Mouse (Mus musculus): ENCODE measurements at regions not wholly inside any gene's neighbourhood (a gene's known extent, or its start where the extent isn't known, plus 50 kb on each side); places are given as distances from the start of the nearest gene placed in this dataset.

DNA sequence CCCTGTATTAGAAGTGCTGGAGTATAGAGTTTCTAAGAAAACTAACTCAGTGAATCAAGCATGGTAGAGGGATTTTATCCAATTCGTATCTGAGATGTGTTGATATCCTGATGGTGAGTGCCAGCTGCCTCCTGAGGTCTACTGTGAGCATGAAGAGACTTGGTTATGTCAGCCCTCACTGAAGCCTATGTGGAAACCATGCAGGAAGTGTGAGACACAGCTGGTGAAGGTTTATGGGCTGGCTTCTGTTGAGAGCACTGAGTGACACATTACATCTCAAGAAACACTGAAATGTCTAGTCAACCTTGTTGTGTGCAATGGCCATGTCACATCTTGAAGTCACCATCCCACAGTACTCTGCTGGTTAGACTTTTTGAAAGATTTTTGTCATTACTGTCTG, 104.6 kb downstream of the Psmg1 start:
- DNase-seq = no peak

DNA sequence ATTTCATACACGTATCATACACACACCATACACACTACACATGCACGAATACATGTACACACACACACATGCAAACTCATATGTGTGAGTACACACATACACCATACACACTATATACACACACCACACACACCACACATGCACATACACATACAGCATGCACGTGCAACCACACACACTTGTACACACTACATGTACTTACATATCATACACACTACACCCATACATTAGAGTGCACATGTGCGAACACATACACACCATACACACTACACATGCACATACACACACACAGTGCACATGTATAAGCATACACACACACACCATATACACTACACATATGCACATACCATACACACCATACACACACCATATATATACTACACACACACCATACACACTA, 117.5 kb downstream of the Psmg1 start:
- no peak for DNase-seq

DNA sequence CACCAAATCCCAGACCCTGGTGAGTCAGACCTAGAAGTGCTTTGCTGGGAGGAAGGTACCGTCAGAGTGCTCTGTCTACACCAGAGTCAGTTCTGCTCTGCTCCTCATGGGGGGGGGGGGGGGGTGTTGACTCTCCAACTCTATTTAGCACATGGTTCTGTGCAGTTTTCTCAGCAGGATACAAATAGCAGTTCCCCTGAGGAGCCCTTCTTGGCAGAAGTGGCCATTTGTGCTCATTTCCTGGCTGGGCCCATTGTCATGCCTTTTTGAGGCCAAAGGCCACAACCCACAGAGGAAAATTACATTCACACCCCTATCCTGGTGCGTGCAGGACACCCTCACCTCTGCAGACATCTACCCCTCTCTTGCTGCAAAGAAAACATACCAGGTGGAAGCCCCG, 118.3 kb downstream of the Psmg1 start:
- DNase-seq = no peak

DNA sequence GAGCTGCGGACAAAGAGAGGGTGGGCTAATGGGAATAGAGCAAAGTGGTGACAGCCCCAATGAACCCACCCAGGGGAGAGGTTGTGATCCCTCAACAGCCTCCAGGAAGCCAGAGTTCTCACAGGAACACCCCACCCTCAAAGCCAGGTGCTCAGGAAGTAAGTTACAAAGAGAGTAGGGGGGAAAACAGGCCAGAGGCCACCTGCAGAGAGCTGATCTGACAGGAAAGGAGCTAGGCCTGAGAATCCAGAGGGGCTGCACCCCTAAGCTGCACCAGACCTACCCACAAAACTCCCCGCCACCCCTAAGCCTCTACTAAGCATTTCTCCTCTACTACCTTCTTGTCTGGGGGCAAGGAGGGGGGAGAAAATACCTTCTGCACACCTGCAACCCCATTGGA, 120.5 kb downstream of the Psmg1 start:
- no peak for DNase-seq

DNA sequence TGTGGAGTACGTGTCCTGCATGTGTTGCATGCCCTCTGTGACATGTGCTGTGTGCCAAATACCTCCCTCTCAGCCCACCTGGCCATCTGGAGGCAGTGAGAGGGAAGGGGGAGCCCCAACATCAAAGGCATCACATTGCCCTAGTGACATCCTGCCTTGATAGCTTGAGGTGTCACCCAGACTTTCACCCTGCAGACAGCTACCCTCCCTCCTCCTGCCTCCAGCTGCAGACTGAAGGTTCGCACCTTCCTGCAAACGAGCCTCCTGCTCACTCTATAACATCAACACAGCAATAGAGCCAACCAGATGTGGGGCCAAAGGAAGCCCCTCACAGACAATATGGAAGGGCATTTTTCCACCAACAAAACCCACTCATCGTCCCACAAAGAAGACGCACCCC, 121.3 kb downstream of the Psmg1 start:
- no peak for DNase-seq

DNA sequence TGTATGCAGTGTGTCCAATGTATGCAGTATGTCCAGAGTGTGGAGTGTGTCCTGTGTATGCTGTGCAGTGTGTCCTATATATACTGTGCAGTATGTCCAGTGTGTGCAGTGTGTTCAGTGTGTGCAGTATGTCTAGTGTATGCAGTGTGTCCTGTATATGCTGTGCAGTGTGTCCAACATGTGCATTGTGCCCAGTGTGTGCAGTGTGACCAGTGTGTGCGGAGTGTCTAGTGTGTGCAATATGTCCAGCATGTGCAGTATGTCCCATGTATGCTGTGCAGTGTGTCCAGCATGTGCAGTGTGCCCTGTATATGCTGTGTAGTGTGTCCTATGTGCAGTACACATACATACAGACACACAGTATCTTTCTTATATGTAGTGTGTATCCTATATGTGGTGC, 121.9 kb downstream of the Psmg1 start:
- no peak for DNase-seq

DNA sequence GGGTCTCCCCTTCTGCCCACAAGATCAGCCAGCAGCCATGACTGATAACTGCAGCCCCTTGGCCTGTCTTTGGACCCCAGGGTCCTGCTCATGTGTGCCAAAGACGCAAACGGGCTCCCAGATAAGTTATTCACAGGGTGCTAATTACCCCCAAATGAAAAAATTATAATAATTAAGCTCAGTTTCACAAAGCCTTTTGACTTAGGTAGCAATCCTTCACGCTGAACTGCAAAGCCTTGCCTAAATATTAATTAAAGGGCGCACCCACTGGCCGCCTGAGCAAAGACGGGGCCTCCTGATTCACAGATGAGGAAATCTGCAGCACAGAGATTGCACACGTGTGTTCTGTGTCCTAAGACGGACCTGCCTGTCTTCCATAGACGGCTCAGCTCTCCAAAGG, 123.2 kb downstream of the Psmg1 start:
- no peak for DNase-seq

DNA sequence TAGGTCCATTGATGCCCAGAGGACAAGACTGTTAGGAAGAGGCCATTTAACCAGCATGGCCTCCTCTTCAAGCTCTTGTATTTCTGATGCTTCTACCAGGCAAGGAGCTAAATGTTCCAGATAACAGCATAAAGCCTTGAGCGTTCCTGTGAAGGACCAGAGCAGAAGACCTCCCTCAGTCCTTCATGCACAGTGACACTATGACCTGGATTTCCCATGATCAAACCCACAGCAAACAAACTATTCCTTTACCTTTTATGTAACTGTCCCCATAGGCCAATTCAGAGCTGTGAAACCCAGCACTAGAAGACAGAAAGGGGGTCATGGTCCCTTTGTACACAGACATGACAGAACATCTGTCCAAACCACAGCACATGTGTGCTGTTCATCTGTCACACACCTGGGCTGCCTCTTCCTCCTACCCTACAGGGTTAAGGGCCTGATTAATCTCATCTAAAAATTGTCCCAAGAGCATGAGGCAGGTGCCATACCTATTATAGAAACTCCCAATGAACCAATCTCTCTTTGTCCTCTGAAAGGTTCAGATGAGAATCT, 123.8 kb downstream of the Psmg1 start:
- no peak for DNase-seq

DNA sequence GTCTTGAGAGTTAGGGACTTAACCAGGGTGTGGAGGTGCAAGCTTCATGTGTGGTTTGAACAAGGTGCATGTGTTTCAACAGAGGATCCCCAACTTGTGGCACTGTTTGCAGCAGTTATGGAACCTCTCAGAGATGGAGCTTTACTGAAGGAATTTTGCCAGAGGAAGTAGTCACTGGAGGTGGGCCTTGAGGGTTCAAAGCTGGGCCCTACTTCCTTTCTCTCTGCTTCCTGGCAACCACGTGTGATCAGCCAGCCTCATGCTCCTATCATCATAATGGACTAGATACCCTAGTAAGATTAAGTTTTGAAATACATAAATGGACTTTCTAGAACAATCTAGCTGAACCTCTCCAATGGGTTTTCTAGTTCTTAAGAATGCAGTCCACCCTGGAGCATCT, 125.2 kb downstream of the Psmg1 start:
- DNase-seq = no peak

DNA sequence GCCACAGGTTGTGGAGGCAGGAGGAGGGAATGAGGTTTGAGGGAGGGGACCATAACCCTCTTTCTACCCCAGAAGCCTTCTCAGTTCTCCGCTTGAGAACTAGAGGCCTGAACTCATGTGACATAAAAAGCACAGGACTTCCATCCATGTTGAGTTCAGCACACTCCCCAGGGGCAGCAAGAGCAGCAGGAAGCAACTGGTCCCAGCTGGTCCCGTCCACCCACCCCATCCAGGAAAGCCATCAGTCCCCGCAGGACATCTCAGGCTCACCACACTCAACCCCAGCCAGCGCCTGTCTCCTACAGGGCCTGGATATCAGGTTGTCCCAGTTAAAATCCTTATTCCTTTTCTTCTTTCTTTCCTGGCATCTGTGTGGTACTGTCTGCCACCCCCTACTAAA, 126.1 kb downstream of the Psmg1 start:
- no peak for DNase-seq

DNA sequence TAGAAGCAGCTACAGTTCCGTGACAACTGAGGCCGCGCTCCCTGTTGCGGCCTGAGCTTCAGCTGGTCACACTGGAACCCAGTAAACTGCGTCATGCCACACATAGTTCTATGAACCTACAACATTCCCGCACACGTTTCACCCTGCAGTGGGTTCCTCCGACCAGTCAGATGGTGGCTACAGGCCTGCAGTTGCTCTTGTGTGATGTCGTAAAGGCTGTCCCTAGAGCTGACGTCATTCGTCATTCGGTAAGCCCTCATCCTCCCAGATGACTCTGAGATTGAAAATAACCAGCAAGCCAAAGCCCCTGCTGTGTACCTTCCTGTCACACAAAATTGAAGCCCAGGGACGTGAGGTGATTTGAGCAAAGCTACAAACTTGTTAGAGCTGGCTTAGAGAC, 126.7 kb downstream of the Psmg1 start:
- no peak for DNase-seq

DNA sequence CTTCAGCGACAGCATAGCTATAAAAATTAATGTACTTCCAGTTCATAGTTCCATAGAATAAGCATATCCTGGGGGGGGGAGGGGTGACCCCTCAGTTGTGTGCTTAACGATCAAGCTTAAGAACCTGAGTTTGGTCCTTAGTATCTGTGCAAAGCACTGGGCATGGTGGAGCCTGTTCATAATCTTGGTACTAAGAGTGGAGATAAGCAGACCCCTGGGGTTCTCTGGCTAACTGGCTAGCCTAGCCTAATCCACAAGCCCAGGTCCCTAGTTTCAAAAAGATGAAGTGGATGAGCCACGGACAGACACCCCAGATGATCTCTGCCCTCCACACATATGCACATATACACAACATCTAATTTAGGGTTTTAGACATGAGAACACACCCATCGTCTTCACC, 127.2 kb downstream of the Psmg1 start:
- DNase-seq = no peak

DNA sequence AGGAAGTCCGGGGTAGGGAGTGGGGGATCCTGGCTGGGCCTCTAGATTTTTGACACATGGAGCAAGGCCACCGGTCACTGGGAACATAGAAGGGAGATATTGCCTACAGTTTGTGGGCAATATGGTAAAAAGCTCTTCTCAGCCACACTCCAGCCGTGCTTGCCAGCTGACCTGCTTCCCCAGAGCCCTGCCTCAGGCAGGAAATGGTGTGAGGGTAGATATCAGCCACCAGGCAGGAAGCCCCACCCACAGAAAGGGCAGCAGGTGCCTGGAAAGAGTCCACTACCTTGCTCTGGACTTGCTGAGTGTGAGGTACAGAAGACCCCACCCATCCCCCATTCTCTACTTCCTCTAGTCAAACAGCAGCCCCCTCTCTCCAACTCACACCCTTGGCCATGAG, 128.1 kb downstream of the Psmg1 start:
- DNase-seq = peak; percentile 48

DNA sequence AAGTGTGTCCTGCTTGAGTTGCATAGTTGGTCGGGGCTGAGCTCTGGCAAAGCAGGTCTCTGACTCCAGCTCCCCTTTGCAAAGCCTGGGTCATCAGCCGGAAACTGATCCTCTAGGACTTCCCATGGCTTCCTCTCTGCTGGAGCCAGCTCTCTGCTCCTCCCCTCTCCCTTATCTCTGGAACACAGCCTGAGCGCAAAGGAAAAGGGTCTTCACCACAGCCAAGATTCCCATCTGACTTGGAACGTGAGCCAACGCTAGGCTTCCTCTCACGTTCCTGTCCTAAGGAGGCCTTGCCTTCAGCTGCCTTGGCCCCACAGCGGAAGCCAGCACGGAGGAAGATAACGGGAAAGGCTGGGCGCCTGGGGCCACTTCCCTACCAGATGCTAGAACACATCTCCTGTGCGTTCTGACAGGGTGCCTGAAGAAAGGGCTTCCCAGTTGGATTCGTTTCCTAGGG, 129.5 kb downstream of the Psmg1 start:
- DNase-seq = peak; percentile 48

DNA sequence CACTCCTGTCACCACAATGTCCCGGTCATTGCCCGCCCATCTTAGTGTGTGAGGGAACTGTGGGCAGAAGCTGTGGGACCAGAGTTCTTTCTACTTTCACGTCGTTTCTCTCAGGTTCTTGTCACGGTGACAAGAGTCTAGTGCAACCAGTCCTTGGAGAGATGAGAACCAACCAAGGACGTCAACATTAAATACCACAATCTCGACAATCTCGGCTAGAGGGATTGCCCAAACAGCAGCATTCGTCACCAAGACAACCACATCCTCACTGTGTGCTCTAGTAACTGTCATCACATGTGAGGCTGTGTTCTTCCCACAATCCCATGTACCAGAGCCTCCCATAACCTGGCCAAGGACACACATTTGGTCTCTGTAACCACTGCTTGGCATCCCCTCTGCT, 129.9 kb downstream of the Psmg1 start:
- DNase-seq = no peak

DNA sequence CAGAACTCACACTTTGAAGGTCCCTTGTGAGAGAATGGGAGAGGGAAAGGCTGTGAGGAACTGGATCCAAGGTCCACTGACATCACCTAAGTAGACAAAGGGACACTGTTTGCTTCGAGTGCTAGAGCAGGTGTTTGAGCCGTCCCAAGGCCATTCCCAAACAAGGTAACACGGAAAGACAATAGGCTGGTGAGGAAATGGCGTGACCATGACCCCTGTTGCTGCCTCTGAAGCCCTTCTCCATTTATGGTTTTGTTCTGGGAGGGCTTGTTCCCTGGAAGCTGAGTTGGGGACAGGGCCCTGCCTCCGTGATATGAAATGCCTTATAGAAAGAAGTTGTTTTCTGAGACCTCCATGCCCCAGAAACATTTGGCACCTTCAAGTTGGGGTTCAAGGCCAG, 130.6 kb downstream of the Psmg1 start:
- no peak for DNase-seq

DNA sequence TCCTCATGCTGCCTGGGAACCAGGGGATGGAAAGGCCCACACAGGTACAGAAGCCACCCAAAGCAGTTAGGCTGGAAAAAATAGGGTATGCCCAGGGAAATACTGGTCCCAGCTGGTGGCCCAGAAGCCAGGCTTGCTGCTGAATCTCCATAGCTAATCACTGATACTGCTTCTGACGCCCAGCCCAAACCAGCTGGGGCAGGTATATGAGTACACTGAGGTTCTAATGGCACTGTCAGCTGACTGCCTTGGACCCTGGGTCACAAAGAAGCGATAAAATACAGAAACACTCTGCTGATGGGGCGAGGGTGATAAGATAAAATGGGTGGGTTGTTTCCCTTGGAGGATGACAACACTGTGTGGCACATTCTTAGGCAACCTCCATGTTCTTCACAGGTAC, 133.4 kb downstream of the Psmg1 start:
- no peak for DNase-seq

DNA sequence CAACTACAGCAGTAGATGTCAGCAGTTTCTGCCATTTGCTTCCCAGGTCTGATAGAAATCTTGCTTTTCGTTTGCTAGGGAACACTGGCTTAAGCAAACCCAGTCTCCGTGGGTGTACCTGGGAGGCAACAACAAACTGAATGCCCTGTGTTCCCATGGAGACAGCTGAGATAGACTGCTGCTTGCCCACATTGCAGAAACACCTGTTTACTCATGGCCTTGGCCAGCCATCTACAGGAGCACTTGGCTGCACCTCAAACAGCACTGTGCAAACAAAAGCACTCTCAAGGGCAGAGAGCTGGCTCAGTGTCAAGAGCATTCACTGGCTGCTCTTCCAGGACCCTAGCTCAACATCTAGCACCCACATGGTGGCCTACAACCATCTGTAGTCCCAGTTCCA, 135.5 kb downstream of the Psmg1 start:
- no peak for DNase-seq

DNA sequence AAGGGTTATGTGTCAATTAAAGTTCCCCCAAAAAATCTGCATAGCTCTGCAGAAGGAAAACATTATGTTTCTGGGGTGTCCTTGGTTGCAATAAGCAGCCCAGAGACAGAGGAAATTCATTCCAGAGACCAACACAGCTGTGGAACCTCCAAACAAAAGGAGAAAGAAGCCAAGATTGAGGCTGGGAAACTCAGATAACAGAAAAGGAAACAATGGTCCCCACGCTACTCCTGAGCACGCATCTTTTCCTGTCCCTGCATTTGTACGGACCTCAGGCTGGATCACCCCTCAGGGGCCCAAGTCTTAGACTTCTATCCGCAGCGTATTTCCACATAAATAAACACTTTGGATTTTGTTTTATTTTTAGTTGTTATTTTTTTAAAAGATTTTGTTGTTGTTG, 138.9 kb downstream of the Psmg1 start:
- no peak for DNase-seq

DNA sequence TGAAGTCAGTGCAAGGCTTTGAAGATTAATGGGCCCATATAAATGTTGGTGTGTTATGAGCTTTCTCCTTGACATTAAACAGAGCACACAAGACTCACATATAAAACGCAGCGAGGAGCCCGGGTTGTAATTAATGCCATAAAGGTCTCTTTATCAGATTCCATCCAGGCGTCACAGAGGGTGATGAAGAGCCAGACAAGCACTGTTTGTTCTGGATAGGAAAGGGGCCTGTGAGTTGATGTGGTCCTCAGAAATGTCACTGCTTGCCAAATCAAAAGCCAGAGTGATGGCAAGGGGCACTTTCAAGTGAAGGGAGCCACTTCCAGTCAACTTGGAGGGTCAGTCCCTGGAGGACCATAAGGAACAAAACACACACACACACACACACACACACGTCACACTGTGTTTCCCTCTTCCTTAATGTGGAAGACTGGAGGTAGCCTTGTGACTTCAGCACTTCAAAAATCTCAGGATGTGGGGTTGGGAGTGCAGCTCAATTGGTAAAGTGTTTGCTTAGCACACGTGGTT, 142.1 kb downstream of the Psmg1 start:
- DNase-seq = no peak

DNA sequence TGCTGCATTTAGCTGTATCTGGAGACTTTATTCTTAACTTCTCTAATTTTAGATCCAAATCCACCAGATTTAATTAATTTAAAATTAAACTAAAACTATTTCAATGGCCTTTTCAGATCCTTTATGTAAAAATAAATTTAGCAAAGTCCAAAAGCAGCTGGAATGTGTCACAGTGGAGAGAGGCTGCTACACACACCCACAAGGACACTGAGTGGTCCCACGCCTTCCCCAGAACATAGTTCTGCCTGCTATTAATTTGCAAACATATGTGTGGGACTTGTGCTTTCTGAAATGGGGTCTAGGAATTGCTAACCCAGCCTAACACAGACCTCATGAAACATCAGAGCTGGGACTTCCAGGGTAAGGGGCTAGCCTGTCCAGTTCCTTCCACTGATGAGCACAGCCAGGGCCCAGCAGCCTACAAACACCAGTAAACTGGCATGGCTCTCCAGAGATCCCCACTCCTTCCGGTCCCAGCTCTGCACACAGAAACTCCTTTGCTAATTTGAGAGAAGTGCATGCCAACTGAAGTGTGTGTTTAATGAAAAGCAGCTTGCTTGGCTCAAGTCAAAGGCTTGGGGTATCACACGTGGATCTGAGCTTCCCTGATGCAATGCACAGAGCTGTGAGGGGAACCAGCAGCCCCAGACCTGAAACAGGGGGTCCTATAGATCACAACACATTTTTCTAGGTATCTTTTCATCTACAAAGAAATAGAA, 142.8 kb downstream of the Psmg1 start:
- no peak for DNase-seq

DNA sequence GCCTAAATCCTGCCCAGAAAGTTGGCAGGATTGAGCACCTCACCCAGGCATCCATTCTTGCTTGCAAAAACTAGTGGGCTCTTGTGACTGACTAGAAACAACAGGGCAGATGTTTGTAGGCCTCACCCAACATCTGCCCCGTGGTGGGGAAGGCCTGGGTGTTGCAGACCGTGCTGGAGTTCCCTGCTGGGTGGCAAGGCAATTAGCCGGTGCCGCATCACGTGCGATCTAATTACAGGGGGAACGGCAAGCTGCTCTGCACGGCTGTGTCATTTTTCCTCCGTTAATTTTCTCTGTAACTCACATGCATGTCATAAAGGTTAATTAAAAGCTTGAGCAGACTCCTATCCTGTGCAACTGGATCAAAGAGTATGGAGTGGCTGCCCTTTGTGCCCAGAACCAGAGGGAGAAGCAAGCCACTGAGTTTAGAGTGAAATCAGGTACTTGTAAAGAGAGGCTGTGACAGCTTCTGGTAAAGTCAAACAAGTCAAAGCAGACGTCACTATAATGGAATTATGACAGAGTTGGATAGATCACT, 143.5 kb downstream of the Ets2 start:
- no peak for DNase-seq

DNA sequence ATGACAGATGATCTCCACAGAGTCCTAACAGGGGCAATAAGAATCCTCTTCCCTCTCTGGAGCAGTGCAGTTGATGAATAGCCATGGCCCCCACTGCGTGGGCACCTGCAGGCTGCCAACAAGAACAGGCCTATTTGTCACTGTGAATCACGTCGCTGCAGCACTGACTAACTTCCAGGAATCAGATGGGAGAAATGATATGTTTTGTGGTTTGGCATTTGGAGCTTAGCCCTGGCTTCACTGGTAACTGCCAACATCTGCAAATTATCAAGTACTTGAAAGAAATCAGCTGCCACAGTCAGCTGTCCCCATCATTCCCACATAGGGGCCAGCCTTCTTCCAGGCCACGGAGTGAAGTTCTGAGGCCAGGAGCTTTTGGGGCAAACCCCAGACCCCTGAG, 142.8 kb downstream of the Ets2 start:
- DNase-seq = no peak

DNA sequence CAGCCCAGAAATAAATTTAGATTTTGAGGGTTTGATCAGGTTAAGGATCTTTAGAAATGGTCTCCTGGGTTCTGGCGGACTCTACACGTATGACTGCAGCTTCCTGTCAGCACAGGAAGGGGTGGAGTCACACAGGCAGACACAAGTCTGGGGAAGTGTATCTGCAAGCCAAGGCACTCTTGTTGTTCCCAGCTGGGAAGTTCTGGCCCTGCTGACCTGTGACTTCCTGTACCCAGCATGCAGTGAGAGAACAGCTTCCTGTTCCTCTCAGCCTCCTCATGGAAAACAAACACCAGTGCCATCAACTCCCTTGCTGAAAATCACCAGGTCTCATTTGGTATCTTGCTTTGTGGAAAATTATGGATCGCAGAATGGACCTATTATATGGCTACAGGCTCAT, 140.9 kb downstream of the Ets2 start:
- DNase-seq = no peak
